Mouse (Mus musculus): ENCODE data around the gene Herpud2. TPM values are rescaled to one million over a fixed set of nuclear protein-coding genes. Genes with fewer than 3 reads are reported as not detected.

Gene Herpud2
- polyA plus RNA-seq, 1 experiment from 2014 or later = 32.0 TPM

GRCm38 (mm10) chr9:25174614-25175013 is 23.0 kb upstream of the Herpud2 start:
- Histone ChIP-seq H3K36me3 (no peaks in the 10 kb centered on the region), H3K27ac (peak overlapping the region; percentile 59), H3K27me3 (no peaks in the 10 kb centered on the region), H3K4me3 (no peak overlapping the region), H3K9me3 (no peaks in the 10 kb centered on the region), H3K9ac (no peak overlapping the region), H3K4me2 (no peak overlapping the region), H3K4me1 (peaks cover 37% of the 10 kb centered on the region)
- 41% methylated on average over 5 of the region's 5 CpGs for WGBS
- peak; percentile 21; the same call in 1 of the 2 replicates for ATAC-seq (ENCODE audit: borderline replicate concordance, extremely low read depth, low FRiP score, low TSS enrichment)

DNA sequence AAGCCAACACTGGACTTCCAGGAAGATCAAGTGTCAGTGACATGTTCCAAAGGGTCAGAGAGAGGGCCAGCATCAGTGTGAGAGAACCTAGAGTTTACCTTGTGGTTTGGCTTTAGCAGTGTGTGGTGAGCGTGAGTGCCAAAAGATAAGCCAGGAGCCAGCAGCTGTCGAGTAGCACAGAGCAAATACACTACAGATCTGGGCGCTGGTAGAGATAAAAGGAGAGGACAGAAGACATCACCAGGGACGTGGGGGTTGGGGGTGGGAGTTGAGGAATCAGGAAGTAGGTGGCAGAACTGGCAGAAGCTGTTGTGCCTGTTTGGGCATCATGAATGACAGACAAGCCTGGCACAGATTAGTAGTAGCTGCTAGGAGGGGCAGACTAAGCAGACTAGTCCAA is 21.6 kb upstream of the Herpud2 start:
- H3K27me3 ChIP-seq = no peaks in the 10 kb centered on the region
- H3K4me1 ChIP-seq = peaks cover 37% of the 10 kb centered on the region
- no peak overlapping the region for H3K4me3 ChIP-seq
- peak; percentile 68; the same call in 1 of the 2 replicates for ATAC-seq (ENCODE audit: borderline replicate concordance, extremely low read depth, low FRiP score, low TSS enrichment)
- WGBS = 16% methylated on average over 4 of the region's 4 CpGs
- H3K9me3 ChIP-seq = no peaks in the 10 kb centered on the region
- H3K36me3 ChIP-seq = no peaks in the 10 kb centered on the region
- H3K9ac ChIP-seq = no peak overlapping the region
- 0 out of 2 replicates have a peak overlapping the region, but pooled peaks have one; percentile 13 for H3K27ac ChIP-seq
- no peak overlapping the region for H3K4me2 ChIP-seq

DNA sequence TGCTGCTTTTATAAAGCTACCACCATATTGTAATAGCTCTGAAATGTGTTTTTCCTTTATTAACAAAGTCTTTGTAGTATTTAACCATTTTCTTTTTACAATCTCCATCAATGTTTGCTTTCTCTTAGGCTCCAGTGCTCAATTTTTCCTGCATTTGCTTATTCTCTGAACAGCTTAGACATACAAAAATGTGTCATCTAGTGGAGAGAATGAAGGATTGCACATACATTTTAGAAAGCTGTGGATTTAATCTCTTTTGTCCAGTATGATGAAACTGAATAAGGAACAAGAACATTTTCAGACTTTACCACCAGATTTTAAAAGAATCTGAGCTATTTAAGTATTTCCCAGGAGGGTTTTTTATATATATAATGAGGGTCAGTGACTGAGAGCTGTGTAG is 18.0 kb upstream of the Herpud2 start:
- Histone ChIP-seq H3K4me2 (no peak overlapping the region), H3K27me3 (no peaks in the 10 kb centered on the region), H3K36me3 (no peaks in the 10 kb centered on the region), H3K4me3 (no peak overlapping the region), H3K9ac (no peak overlapping the region), H3K4me1 (peaks cover 20% of the 10 kb centered on the region), H3K9me3 (no peaks in the 10 kb centered on the region), H3K27ac (no peak overlapping the region)
- no peak for ATAC-seq (ENCODE audit: borderline replicate concordance, extremely low read depth, low FRiP score, low TSS enrichment)

GRCm38 (mm10) chr9:25167458-25168084 is 16.0 kb upstream of the Herpud2 start:
- no peak for ATAC-seq (ENCODE audit: borderline replicate concordance, extremely low read depth, low FRiP score, low TSS enrichment)
- 23% methylated on average over 6 of the region's 6 CpGs for WGBS

DNA sequence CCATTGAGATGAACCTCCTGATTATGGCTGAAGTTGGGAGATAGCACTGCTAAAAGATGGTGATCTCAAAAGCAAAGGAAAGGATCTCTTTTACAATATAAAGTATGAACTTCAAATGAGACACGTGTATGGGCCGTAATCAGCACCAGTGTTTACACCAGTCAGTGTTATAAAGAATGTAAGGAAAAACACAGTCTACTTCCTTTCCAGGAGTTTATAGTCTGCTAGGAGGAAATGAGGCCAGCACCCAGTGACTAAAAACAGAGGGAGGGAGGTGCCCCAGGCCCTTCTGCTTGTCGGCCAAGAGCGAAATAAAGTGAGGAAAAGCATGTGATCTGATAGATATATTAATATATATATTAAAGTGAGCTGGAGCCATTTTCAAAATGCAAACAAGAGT is 6.6 kb upstream of the Herpud2 start:
- WGBS = 49% methylated on average over 4 of the region's 4 CpGs
- H3K27me3 ChIP-seq = no peaks in the 10 kb centered on the region
- H3K9ac ChIP-seq = no peak overlapping the region
- no peak overlapping the region for H3K27ac ChIP-seq
- no peak overlapping the region for H3K4me3 ChIP-seq
- no peaks in the 10 kb centered on the region for H3K36me3 ChIP-seq
- no peak; the same call in 1 of the 2 replicates for ATAC-seq (ENCODE audit: borderline replicate concordance, extremely low read depth, low FRiP score, low TSS enrichment)
- H3K4me1 ChIP-seq = 0 out of 2 replicates have a peak, but pooled peaks cover 8% of the 10 kb centered on the region
- no peak overlapping the region for H3K4me2 ChIP-seq
- H3K9me3 ChIP-seq = no peaks in the 10 kb centered on the region

More at GRCm38 (mm10) chr9:25167458-25168084, 16.0 kb upstream of the Herpud2 start:
- no peaks in the 10 kb centered on the region for H3K27me3 ChIP-seq
- 0 out of 2 replicates have a peak, but pooled peaks cover 3% of the 10 kb centered on the region for H3K4me1 ChIP-seq
- no peak overlapping the region for H3K4me3 ChIP-seq
- H3K27ac ChIP-seq = no peak overlapping the region
- no peak overlapping the region for H3K9ac ChIP-seq
- H3K36me3 ChIP-seq = no peaks in the 10 kb centered on the region
- no peaks in the 10 kb centered on the region for H3K9me3 ChIP-seq
- no peak overlapping the region for H3K4me2 ChIP-seq

GRCm38 (mm10) chr9:25156377-25156776 is 4.8 kb upstream of the Herpud2 start:
- H3K4me1 ChIP-seq = peaks cover 17% of the 10 kb centered on the region
- no peaks in the 10 kb centered on the region for H3K36me3 ChIP-seq
- H3K27me3 ChIP-seq = no peaks in the 10 kb centered on the region
- 19% methylated on average over 1 of the region's 1 CpGs for WGBS
- no peak overlapping the region for H3K9ac ChIP-seq
- no peak overlapping the region for H3K4me2 ChIP-seq
- no peaks in the 10 kb centered on the region for H3K9me3 ChIP-seq
- ATAC-seq (ENCODE audit: borderline replicate concordance, extremely low read depth, low FRiP score, low TSS enrichment) = no peak
- H3K27ac ChIP-seq = no peak overlapping the region
- no peak overlapping the region for H3K4me3 ChIP-seq

DNA sequence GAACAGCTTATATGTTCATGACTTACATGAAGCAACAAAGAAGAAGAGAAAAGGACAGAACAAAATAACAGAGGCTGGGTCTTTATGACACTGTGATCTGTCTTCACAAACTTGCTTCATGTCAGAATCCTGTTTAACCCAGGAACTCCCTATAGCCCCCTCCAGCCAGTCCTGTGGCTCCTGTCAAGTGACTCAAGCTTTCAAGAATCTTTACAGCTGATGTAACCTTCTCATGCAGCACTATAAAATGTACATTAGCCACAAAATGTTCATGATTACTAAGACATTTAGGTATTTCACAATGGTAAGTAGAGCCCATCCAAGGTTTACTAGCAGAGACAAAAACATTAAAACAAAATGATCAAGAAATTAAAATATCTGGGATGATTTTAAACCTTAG is 1.4 kb upstream of the Herpud2 start:
- Histone ChIP-seq H3K4me1 (peaks cover 25% of the 10 kb centered on the region), H3K9ac (no peak overlapping the region), H3K4me2 (no peak overlapping the region), H3K27me3 (no peaks in the 10 kb centered on the region), H3K36me3 (no peaks in the 10 kb centered on the region), H3K4me3 (no peak overlapping the region), H3K27ac (no peak overlapping the region), H3K9me3 (no peaks in the 10 kb centered on the region)
- no peak for ATAC-seq (ENCODE audit: borderline replicate concordance, extremely low read depth, low FRiP score, low TSS enrichment)

GRCm38 (mm10) chr9:25152457-25152856 is 837 bp upstream of the Herpud2 start:
- no peaks in the 10 kb centered on the region for H3K9me3 ChIP-seq
- H3K36me3 ChIP-seq = no peaks in the 10 kb centered on the region
- WGBS = 12% methylated on average over 1 of the region's 1 CpGs
- H3K27me3 ChIP-seq = no peaks in the 10 kb centered on the region
- H3K4me1 ChIP-seq = peaks cover 22% of the 10 kb centered on the region
- H3K4me2 ChIP-seq = peak overlapping the region; percentile 58
- ATAC-seq (ENCODE audit: borderline replicate concordance, extremely low read depth, low FRiP score, low TSS enrichment) = no peak
- H3K4me3 ChIP-seq = peak overlapping the region; percentile 76
- peak overlapping the region; percentile 92; the same call in 1 of the 2 replicates for H3K9ac ChIP-seq
- H3K27ac ChIP-seq = peak overlapping the region; percentile 100

GRCm38 (mm10) chr9:25150791-25151610 is 619 bp downstream of the Herpud2 start:
- peak overlapping the region; percentile 100 for H3K27ac ChIP-seq
- H3K27me3 ChIP-seq = no peaks in the 10 kb centered on the region
- H3K36me3 ChIP-seq = no peaks in the 10 kb centered on the region
- peaks cover 22% of the 10 kb centered on the region for H3K4me1 ChIP-seq
- H3K4me3 ChIP-seq = peak overlapping the region; percentile 76
- H3K9me3 ChIP-seq = no peaks in the 10 kb centered on the region
- H3K9ac ChIP-seq = peak overlapping the region; percentile 92
- WGBS = under 1% methylated on average over 71 of the region's 73 CpGs
- peak overlapping the region; percentile 58 for H3K4me2 ChIP-seq
- peak; percentile 78 for ATAC-seq (ENCODE audit: borderline replicate concordance, extremely low read depth, low FRiP score, low TSS enrichment)

DNA sequence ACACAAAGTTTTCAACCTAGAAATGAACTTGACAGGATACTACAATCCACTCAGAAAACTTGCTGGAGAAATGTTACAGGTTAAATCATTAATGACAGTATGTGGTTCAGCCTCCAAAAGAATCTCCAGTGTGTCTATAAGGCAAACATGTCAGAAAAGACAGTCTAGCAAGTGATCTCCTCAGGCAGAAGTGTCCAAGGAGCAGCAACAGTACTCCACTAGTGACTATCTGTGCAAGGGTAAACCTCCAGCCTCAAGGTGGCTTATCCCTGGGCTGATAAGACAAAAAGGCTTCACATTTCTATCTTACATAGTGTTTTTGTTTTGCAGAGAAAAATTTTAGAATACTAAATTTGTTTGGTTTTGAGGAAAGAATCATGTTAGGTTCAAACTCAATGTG is 2.9 kb downstream of the Herpud2 start:
- Histone ChIP-seq H3K36me3 (no peaks in the 10 kb centered on the region), H3K4me2 (peak overlapping the region; percentile 39), H3K9me3 (no peaks in the 10 kb centered on the region), H3K27me3 (no peaks in the 10 kb centered on the region), H3K9ac (peak overlapping the region; percentile 16; the same call in 1 of the 2 replicates), H3K27ac (no peak overlapping the region), H3K4me3 (peak overlapping the region; percentile 10; the same call in 1 of the 2 replicates), H3K4me1 (peaks cover 22% of the 10 kb centered on the region)
- no peak for ATAC-seq (ENCODE audit: borderline replicate concordance, extremely low read depth, low FRiP score, low TSS enrichment)

GRCm38 (mm10) chr9:25145925-25146324 is 5.7 kb downstream of the Herpud2 start:
- no peak for ATAC-seq (ENCODE audit: borderline replicate concordance, extremely low read depth, low FRiP score, low TSS enrichment)
- H3K9ac ChIP-seq = no peak overlapping the region
- H3K4me2 ChIP-seq = no peak overlapping the region
- H3K9me3 ChIP-seq = no peaks in the 10 kb centered on the region
- H3K4me1 ChIP-seq = peaks cover 14% of the 10 kb centered on the region
- no peaks in the 10 kb centered on the region for H3K36me3 ChIP-seq
- H3K27me3 ChIP-seq = no peaks in the 10 kb centered on the region
- WGBS = 60% methylated on average over 1 of the region's 1 CpGs
- H3K4me3 ChIP-seq = no peak overlapping the region
- no peak overlapping the region for H3K27ac ChIP-seq

DNA sequence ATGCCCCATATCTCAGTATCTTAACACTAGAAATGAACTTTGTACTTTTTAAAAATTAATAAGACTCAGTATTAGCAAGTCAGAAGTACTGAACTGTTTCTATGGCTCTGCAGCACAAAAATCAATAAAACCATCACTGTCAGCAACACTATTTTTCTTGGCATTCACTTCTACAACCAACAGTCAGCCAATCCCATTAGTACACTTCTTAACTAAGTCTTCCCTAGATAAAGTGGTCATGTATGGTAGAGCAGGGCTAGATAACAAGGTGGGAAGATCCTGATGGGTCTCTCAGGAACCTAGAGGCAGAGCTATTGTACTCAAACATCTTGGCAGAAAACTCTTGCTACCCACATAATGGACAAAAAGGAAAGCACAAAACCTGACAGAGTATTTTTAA is 7.7 kb downstream of the Herpud2 start:
- no peaks in the 10 kb centered on the region for H3K27me3 ChIP-seq
- H3K4me1 ChIP-seq = peaks cover 5% of the 10 kb centered on the region
- no peak overlapping the region for H3K4me2 ChIP-seq
- no peaks in the 10 kb centered on the region for H3K36me3 ChIP-seq
- H3K4me3 ChIP-seq = no peak overlapping the region
- H3K9ac ChIP-seq = no peak overlapping the region
- no peak for ATAC-seq (ENCODE audit: borderline replicate concordance, extremely low read depth, low FRiP score, low TSS enrichment)
- no peaks in the 10 kb centered on the region for H3K9me3 ChIP-seq
- no peak overlapping the region for H3K27ac ChIP-seq

All from lung, embryonic 15.5 days (tissue).